Mouse (Mus musculus): ENCODE data around the gene Ddost. TPM values are rescaled to one million over a fixed set of nuclear protein-coding genes. Genes with fewer than 3 reads are reported as not detected.

Ddost gene
- polyA plus RNA-seq, 1 experiment from 2014 or later, result 332 TPM

GRCm38 (mm10) chr4:138361370-138361821, 56.9 kb downstream of the Ddost start:
- Histone ChIP-seq H3K4me1 (ENCODE audit: control insufficient read depth, insufficient read depth, low read length) (no peaks in the 10 kb centered on the region), H3K9ac (ENCODE audit: low read depth, low read length) (peak overlapping the region; percentile 31), H3K4me3 (ENCODE audit: low read depth, low read length) (no peak overlapping the region), H3K9me3 (ENCODE audit: control insufficient read depth, low read length) (0 out of 2 replicates have a peak, but pooled peaks cover 2% of the 10 kb centered on the region), H3K4me2 (ENCODE audit: low read depth, low read length) (no peak overlapping the region), H3K27me3 (replicated peaks; ENCODE audit: control insufficient read depth, insufficient read depth, low read length) (peaks cover 18% of the 10 kb centered on the region), H3K36me3 (ENCODE audit: control insufficient read depth, insufficient read depth, low read length) (no peaks in the 10 kb centered on the region), H3K27ac (replicated peaks; ENCODE audit: low read depth, low read length) (no peak overlapping the region)
- ATAC-seq (ENCODE audit: low read depth) (no peak), DNase-seq (ENCODE audit: low spot score) (no peak)
- WGBS, result 7% methylated on average over 11 of the region's 11 CpGs

Small RNA genes within 50 kb of the gene (microRNA-seq; reads per million reads assigned to microRNA genes)
- gene Gm27646 (ENCODE audit: borderline number of aligned reads) (not detected), gene Mir7019 (ENCODE audit: borderline number of aligned reads) (1.3 reads per million)

Other genes starting within 250 kb of the Ddost start
- gene Hp1bp3, start 88.4 kb upstream of the Ddost start, polyA plus RNA-seq (2014; fragmentation: Nextera tagmentation; extraction: Ambion mirVana), result 145 and 178 TPM in 2 replicates
- gene Sh2d5, start 54.3 kb upstream of the Ddost start, polyA plus RNA-seq (2014; fragmentation: Nextera tagmentation; extraction: Ambion mirVana), result 0.35 and 0.85 TPM in 2 replicates
- 0.71 and 1.6 TPM in 2 replicates for gene Kif17, start 54.3 kb upstream of the Ddost start, polyA plus RNA-seq (2014; fragmentation: Nextera tagmentation; extraction: Ambion mirVana)
- 30.5 and 32.6 TPM in 2 replicates for gene Pink1, start 21.6 kb downstream of the Ddost start, polyA plus RNA-seq (2014; fragmentation: Nextera tagmentation; extraction: Ambion mirVana)
- 6.3 and 10.1 TPM in 2 replicates for gene Cda, start 63.3 kb downstream of the Ddost start, polyA plus RNA-seq (2014; fragmentation: Nextera tagmentation; extraction: Ambion mirVana)
- 0.24 and 0.29 TPM in 2 replicates for gene Fam43b, start 91.8 kb downstream of the Ddost start, polyA plus RNA-seq (2014; fragmentation: Nextera tagmentation; extraction: Ambion mirVana)
- 19.5 and 22.0 TPM in 2 replicates for gene Mul1, start 129.9 kb downstream of the Ddost start, polyA plus RNA-seq (2014; fragmentation: Nextera tagmentation; extraction: Ambion mirVana)
- gene Camk2n1, start 149.6 kb downstream of the Ddost start, polyA plus RNA-seq (2014; fragmentation: Nextera tagmentation; extraction: Ambion mirVana), result 2.4 and 2.5 TPM in 2 replicates

All from embryonic facial prominence, embryonic 14.5 days (tissue).